Mouse (Mus musculus): ENCODE results near the gene Olfr1047. TPM values are rescaled to one million over a fixed set of nuclear protein-coding genes. Genes with fewer than 3 reads are reported as not detected.

Olfr1047 gene
- polyA plus RNA-seq, 1 experiment from 2014 or later = not detected

Other genes with a start within 250 kb of the Olfr1047 start
- not detected in 2 replicates for gene Olfr1031, start 241.1 kb downstream of the Olfr1047 start, polyA plus RNA-seq (2015; fragmentation: Nextera tagmentation; extraction: Ambion mirVana)
- gene Olfr1032, start 225.9 kb downstream of the Olfr1047 start, polyA plus RNA-seq (2015; fragmentation: Nextera tagmentation; extraction: Ambion mirVana) = not detected in 2 replicates
- gene Olfr1033, start 210.8 kb downstream of the Olfr1047 start, polyA plus RNA-seq (2015; fragmentation: Nextera tagmentation; extraction: Ambion mirVana) = 0.69 TPM in 2 replicates
- gene Olfr1034, start 185.5 kb downstream of the Olfr1047 start, polyA plus RNA-seq (2015; fragmentation: Nextera tagmentation; extraction: Ambion mirVana) = not detected in 2 replicates
- gene Olfr1036, start 157.4 kb downstream of the Olfr1047 start, polyA plus RNA-seq (2015; fragmentation: Nextera tagmentation; extraction: Ambion mirVana) = not detected in 2 replicates
- not detected in 2 replicates for gene Olfr1037, start 144.0 kb downstream of the Olfr1047 start, polyA plus RNA-seq (2015; fragmentation: Nextera tagmentation; extraction: Ambion mirVana)
- not detected in 2 replicates for gene Olfr1039, start 95.5 kb downstream of the Olfr1047 start, polyA plus RNA-seq (2015; fragmentation: Nextera tagmentation; extraction: Ambion mirVana)
- gene Olfr1040, start 84.7 kb downstream of the Olfr1047 start, polyA plus RNA-seq (2015; fragmentation: Nextera tagmentation; extraction: Ambion mirVana) = not detected in 2 replicates
- gene Olfr1042, start 69.6 kb downstream of the Olfr1047 start, polyA plus RNA-seq (2015; fragmentation: Nextera tagmentation; extraction: Ambion mirVana) = not detected in 2 replicates
- not detected in 2 replicates for gene Olfr1043, start 63.9 kb downstream of the Olfr1047 start, polyA plus RNA-seq (2015; fragmentation: Nextera tagmentation; extraction: Ambion mirVana)
- gene Olfr1044, start 53.6 kb downstream of the Olfr1047 start, polyA plus RNA-seq (2015; fragmentation: Nextera tagmentation; extraction: Ambion mirVana) = not detected in 2 replicates
- not detected in 2 replicates for gene Olfr52, start 45.7 kb downstream of the Olfr1047 start, polyA plus RNA-seq (2015; fragmentation: Nextera tagmentation; extraction: Ambion mirVana)
- gene Olfr1045, start 28.4 kb downstream of the Olfr1047 start, polyA plus RNA-seq (2015; fragmentation: Nextera tagmentation; extraction: Ambion mirVana) = not detected in 2 replicates
- gene Olfr1046, start 12.1 kb downstream of the Olfr1047 start, polyA plus RNA-seq (2015; fragmentation: Nextera tagmentation; extraction: Ambion mirVana) = not detected in 2 replicates
- not detected in 2 replicates for gene Olfr1048, start 8.9 kb upstream of the Olfr1047 start, polyA plus RNA-seq (2015; fragmentation: Nextera tagmentation; extraction: Ambion mirVana)
- not detected in 2 replicates for gene Olfr1049, start 26.9 kb upstream of the Olfr1047 start, polyA plus RNA-seq (2015; fragmentation: Nextera tagmentation; extraction: Ambion mirVana)
- gene Olfr1051, start 47.7 kb upstream of the Olfr1047 start, polyA plus RNA-seq (2015; fragmentation: Nextera tagmentation; extraction: Ambion mirVana) = not detected in 2 replicates
- not detected in 2 replicates for gene Olfr1052, start 61.1 kb upstream of the Olfr1047 start, polyA plus RNA-seq (2015; fragmentation: Nextera tagmentation; extraction: Ambion mirVana)
- gene Olfr1053, start 83.9 kb upstream of the Olfr1047 start, polyA plus RNA-seq (2015; fragmentation: Nextera tagmentation; extraction: Ambion mirVana) = not detected in 2 replicates
- not detected in 2 replicates for gene Olfr1054, start 104.0 kb upstream of the Olfr1047 start, polyA plus RNA-seq (2015; fragmentation: Nextera tagmentation; extraction: Ambion mirVana)
- gene Olfr1055, start 118.9 kb upstream of the Olfr1047 start, polyA plus RNA-seq (2015; fragmentation: Nextera tagmentation; extraction: Ambion mirVana) = not detected in 2 replicates
- not detected in 2 replicates for gene Olfr1056, start 131.1 kb upstream of the Olfr1047 start, polyA plus RNA-seq (2015; fragmentation: Nextera tagmentation; extraction: Ambion mirVana)
- gene Olfr1057, start 147.0 kb upstream of the Olfr1047 start, polyA plus RNA-seq (2015; fragmentation: Nextera tagmentation; extraction: Ambion mirVana) = not detected in 2 replicates
- gene Olfr1058, start 157.2 kb upstream of the Olfr1047 start, polyA plus RNA-seq (2015; fragmentation: Nextera tagmentation; extraction: Ambion mirVana) = not detected in 2 replicates
- gene Olfr1061, start 182.6 kb upstream of the Olfr1047 start, polyA plus RNA-seq (2015; fragmentation: Nextera tagmentation; extraction: Ambion mirVana) = not detected in 2 replicates
- gene Olfr1062, start 195.3 kb upstream of the Olfr1047 start, polyA plus RNA-seq (2015; fragmentation: Nextera tagmentation; extraction: Ambion mirVana) = not detected in 2 replicates
- not detected in 2 replicates for gene Olfr1065, start 219.2 kb upstream of the Olfr1047 start, polyA plus RNA-seq (2015; fragmentation: Nextera tagmentation; extraction: Ambion mirVana)
- gene Olfr1066, start 224.9 kb upstream of the Olfr1047 start, polyA plus RNA-seq (2015; fragmentation: Nextera tagmentation; extraction: Ambion mirVana) = not detected in 2 replicates